Mouse (Mus musculus) activated CD4-positive, CD25-positive, alpha-beta regulatory T cell (primary cell): ENCODE data around the gene Gm49661. TPM values are rescaled to one million over a fixed set of nuclear protein-coding genes. Genes with fewer than 3 reads are reported as not detected.

ENCODE experiments used
- polyA plus RNA-seq, 2 experiments: library from polyadenylated mRNA; unstranded; fragments of 100-300 nt; shearing (Covaris generic); gene quantifications; one replicate each; pipeline ENCODE4 v1.2.1; 2017

The Gm49661 gene
- not detected for polyA plus RNA-seq

DNA sequence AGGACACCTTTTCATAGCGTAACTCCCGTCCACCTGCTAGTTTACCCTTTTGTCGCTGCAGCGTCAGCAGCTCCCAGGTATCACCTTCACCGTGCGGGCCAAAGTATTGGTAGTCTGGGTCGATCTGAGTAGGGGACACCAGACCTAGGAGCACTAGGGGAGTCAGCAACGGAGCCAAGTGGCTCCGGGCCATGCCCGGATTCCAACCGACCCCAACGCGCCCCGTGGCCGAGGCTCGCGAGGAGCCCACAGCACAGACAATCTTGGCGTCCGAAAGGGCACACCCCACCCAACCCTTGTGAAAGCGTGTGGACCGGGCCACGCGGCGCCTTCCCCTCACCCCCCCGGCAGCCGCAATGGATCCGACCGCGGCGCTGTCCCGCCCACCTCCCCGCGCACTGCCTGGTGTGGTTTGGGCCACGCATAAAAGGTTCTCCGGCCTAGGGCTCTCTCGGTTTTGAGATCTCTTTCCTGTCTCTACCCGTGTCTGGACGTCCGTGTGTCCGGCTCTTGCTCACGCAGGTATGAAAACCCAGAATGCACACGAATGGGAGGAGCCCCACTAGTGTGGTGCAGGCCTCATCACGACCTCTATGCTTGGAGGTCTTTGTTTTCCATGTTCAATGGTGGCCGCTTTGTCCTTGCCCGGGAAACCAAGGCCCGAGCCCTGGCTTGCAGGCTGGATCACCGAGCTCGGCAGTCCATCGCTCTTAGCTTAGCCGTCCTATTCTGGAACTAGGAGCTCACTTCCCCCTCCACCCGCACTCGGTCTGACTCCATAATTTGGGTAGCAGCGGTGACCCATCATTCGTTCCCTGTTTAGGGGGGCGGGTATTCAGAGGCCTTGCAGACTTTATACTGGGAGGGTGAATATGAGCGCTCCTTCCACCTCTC, at the start of gene Gm49661, which contains the start of the genes Prdx2 and Rnaseh2a:
Gene Gm49661, minus strand, starts transcription at position 193 of the 894 bp plus-strand sequence.
Gene Prdx2, plus strand, starts transcription at position 347 of the 894 bp plus-strand sequence.
Gene Rnaseh2a, minus strand, starts transcription at position 527 of the 894 bp plus-strand sequence.

DNA sequence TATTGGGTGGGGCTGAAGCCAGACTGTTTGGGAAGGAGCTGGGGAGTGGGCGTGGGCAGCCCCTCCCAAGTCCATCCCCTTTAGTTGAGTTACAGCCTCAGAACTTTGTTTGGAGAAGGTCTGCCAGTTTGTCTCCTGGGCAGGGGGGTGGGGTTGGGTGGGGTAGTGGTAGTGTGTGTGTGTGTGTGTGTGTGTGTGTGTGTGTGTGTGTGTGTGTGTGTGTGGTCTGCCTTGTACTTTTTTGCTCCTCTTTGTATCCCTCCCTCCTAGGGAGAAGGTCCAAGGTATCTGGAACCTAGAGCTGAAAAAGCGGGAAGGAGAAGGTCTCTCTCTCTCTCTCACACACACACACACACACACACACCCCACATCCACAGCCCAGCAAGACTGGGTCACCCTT, 45.2 kb upstream of the Gm49661 start, which contains the start of gene Best2:
Gene Best2, minus strand, starts transcription at position 101 of the 400 bp plus-strand sequence.

DNA sequence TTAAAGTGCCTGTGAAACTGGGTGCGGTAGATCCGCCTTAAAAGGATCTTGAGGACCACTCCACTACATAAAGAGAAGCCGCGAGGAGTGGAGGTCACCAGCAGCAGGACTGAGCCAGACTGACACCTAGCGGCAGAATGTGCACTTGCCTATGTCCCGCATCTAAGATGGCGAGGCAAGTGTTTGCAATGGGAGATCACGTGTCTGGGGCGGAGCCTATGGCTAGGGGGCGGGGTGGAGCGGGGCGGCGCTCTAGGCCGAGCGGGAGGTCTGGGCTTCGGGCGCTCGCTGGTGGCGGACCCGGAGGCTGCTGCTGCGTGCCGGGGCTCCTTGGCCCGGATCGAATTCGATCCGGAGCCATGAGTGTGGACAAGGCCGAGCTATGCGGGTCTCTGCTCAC, 21.1 kb upstream of the Gm49661 start, which contains the start of gene Hook2:
Gene Hook2, plus strand, starts transcription at position 255 of the 400 bp plus-strand sequence.

DNA sequence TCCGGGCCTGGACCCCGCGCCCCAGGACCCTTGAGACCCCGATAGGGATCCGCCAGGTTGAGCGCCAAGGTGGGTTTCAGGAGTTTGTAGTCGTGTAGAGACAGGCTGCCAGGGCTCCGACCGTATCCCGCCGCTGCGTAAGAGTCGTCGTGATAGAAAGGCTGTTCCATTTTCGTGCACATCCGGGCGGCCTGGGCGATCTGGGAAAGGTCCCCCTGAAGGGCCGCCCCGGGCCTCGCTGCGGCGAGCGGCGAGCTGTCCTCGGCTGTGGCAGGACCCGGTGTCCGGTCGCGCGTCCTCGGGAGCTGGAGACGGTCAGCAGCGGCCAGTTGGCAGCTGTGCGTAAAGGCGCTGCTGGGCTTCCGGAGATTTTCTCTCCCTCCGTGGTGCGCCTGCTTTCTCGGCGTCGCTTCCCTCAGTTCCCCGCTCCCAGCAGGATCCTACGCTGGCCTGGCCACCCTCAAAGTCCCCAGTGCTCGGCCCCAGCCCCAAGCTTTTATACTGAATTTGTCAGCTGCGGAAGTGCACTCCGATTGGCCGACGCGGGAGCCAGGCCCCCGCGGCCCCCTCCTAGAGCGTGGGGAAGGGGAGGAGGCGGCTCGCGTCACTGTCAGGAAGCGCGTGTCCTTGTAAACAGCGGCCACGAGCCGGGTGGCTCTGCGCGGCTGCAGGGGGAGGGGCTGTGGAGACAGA, 9.2 kb upstream of the Gm49661 start, which contains the start of gene Junb:
Gene Junb, minus strand, starts transcription at position 471 of the 693 bp plus-strand sequence.

DNA sequence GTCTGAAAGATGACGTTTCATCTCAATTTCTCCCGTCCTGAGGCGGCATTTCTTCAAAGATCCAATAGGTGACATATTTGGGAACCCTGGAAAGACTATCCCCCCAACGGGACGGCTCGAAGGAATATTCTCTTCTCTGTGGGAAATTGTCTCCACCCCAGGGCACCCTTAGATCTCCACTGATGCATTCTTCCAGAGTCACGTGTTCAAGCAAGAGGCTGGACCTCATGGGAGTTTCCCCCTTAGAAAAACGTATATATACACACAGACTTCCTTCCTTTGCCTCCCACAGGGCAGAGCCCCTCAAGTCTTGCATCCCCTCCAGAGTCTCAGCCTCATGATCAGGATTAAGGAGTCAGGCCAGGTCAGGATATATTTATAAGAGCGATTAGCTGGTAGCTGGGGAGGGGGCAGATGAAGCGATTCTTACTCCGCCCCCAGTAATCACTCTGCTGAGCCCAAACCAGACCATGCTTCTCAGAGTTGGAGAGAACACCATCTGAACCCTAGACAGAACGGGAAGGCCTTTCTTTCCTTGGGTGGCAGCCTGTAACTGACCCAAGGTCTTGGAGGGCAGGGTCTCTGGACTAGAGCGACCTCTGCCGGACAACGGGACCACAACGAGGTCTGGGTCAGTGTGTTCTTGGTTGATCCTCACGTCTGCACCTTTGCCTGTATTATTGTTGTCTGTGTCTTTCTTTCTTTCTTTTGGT, 22.5 kb downstream of the Gm49661 start, which contains the start of gene Rtbdn:
Gene Rtbdn, plus strand, starts transcription at position 464 of the 713 bp plus-strand sequence.

DNA sequence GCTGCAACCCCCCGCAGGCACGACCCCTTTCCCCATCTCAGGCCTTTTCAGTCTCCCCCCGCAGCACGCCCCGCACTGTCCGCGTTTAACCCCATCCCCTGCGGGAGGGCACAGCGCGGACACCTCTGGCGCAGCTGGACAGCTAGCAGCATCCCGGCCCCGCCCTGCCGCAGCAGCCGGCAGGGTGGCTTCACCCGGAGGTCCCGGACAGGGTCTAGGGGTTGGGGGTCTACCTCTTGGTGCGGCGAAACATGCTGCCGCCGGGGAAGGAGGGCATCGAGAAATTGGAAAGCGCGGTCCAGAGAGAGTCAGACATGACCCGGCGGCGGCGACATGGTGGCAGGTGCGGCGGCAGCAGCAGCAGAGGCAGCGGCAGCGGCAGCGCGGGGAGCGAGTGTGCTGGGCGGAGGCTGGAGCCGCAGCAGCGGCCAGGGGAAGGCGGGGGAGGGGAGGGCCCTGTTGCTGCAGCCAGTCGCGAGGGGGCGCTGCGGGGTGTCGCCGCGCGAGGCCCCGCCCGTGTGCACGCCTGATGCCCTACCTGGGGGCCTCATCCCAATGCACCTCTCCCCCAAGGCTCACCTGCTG, 32.2 kb downstream of the Gm49661 start, which contains the start of gene Mast1:
Gene Mast1, minus strand, starts transcription at position 398 of the 585 bp plus-strand sequence.

Other genes with a start within 250 kb of the Gm49661 start
- 10 to 100 TPM; 23.8 to 35.4 TPM for gene G430095P16Rik, start 246.4 kb downstream of the Gm49661 start, polyA plus RNA-seq
- 10 to 100 TPM in 1 of 2 experiments, 1 to 10 TPM in 1; 4.1 to 12.3 TPM for gene Nfix, start 169.1 kb downstream of the Gm49661 start, polyA plus RNA-seq
- 1 to 10 TPM; 3.3 to 4.2 TPM for gene Dand5, start 146.6 kb downstream of the Gm49661 start, polyA plus RNA-seq
- 10 to 100 TPM; 29.7 to 37.9 TPM for gene Gadd45gip1, start 137.9 kb downstream of the Gm49661 start, polyA plus RNA-seq
- 100 to 1,000 TPM; 159 to 183 TPM for gene Rad23a, start 128.8 kb downstream of the Gm49661 start, polyA plus RNA-seq
- gene Calr, start 122.5 kb downstream of the Gm49661 start, polyA plus RNA-seq, result 100 to 1,000 TPM; 378 to 630 TPM
- 10 to 100 TPM; 78.3 to 79.8 TPM for gene Farsa, start 112.4 kb downstream of the Gm49661 start, polyA plus RNA-seq
- 10 to 100 TPM in 1 of 2 experiments, 1 to 10 TPM in 1; 9.1 to 16.8 TPM for gene Syce2, start 97.3 kb downstream of the Gm49661 start, polyA plus RNA-seq
- gene Gcdh, start 75.5 kb downstream of the Gm49661 start, polyA plus RNA-seq, result 10 to 100 TPM; 22.2 to 31.5 TPM
- 1 to 10 TPM; 1.3 to 3.6 TPM for gene Klf1, start 67.5 kb downstream of the Gm49661 start, polyA plus RNA-seq
- 10 to 100 TPM in 1 of 2 experiments, 1 to 10 TPM in 1; 6.1 to 11.9 TPM for gene Dnase2a, start 60.9 kb downstream of the Gm49661 start, polyA plus RNA-seq
- gene Mast1, start 32.1 kb downstream of the Gm49661 start, polyA plus RNA-seq, result 1 to 10 TPM in 1 of 2 experiments, under 1 TPM in 1; 0.62 to 1.2 TPM
- gene Rtbdn, start 22.4 kb downstream of the Gm49661 start, polyA plus RNA-seq, result under 1 TPM in 1 of 2 experiments, not detected in 1; 0.21 TPM
- 100 to 1,000 TPM; 205 to 213 TPM for gene Prdx2, start 154 bp upstream of the Gm49661 start, polyA plus RNA-seq
- 10 to 100 TPM; 80.7 to 89.0 TPM for gene Rnaseh2a, start 334 bp upstream of the Gm49661 start, polyA plus RNA-seq
- 100 to 1,000 TPM; 294 to 399 TPM for gene Junb, start 9.3 kb upstream of the Gm49661 start, polyA plus RNA-seq
- gene Hook2, start 21.2 kb upstream of the Gm49661 start, polyA plus RNA-seq, result 10 to 100 TPM in 1 of 2 experiments, 1 to 10 TPM in 1; 9.5 to 11.1 TPM
- not detected for gene Best2, start 45.1 kb upstream of the Gm49661 start, polyA plus RNA-seq
- gene Asna1, start 55.8 kb upstream of the Gm49661 start, polyA plus RNA-seq, result 10 to 100 TPM; 53.6 to 65.3 TPM
- gene Trir, start 57.4 kb upstream of the Gm49661 start, polyA plus RNA-seq, result 100 to 1,000 TPM; 248 to 252 TPM
- gene Tnpo2, start 67.5 kb upstream of the Gm49661 start, polyA plus RNA-seq, result 10 to 100 TPM; 20.7 to 25.3 TPM
- gene Fbxw9, start 90.6 kb upstream of the Gm49661 start, polyA plus RNA-seq, result 1 to 10 TPM; 4.5 to 7.0 TPM
- gene Gm5741, start 98.5 kb upstream of the Gm49661 start, polyA plus RNA-seq, result 1 to 10 TPM; 1.5 to 2.8 TPM
- 100 to 1,000 TPM in 1 of 2 experiments, 10 to 100 TPM in 1; 77.6 to 102 TPM for gene Dhps, start 102.3 kb upstream of the Gm49661 start, polyA plus RNA-seq
- 100 to 1,000 TPM; 158 to 186 TPM for gene Wdr83os, start 111.3 kb upstream of the Gm49661 start, polyA plus RNA-seq
- gene Wdr83, start 111.9 kb upstream of the Gm49661 start, polyA plus RNA-seq, result 10 to 100 TPM; 35.2 to 42.7 TPM
- gene Man2b1, start 113.8 kb upstream of the Gm49661 start, polyA plus RNA-seq, result 100 to 1,000 TPM; 104 to 165 TPM
- gene Zfp791, start 153.7 kb upstream of the Gm49661 start, polyA plus RNA-seq, result under 1 TPM in 1 of 2 experiments, not detected in 1; 0.17 TPM
- gene Cks1brt, start 182.5 kb upstream of the Gm49661 start, polyA plus RNA-seq, result under 1 TPM; 0.10 to 0.28 TPM